Mouse (Mus musculus) lung, embryonic 14.5 days (tissue): ENCODE measurements around the gene St3gal3. TPM values are rescaled to one million over a fixed set of nuclear protein-coding genes. Genes with fewer than 3 reads are reported as not detected.

ENCODE experiments used
- ATAC-seq: fragments of 200-750 bp; cut with Nextera tagmentation; 2 replicates; pipeline ENCODE4 v1.8.0; 2017; ENCODE audit warnings: mild to moderate bottlenecking, moderate TSS enrichment, moderate library complexity; ENCODE audit not compliant: insufficient read depth
- DNase-seq: peaks from one replicate; pipeline ENCODE4 v3.0.0-alpha.2; 2015
- H3K27ac ChIP-seq: fragments of 300-500 bp; sonication (generic); 2 replicates; pipeline ENCODE4 v1.5.1; 2014; ENCODE audit warnings: low read depth, mild to moderate bottlenecking, moderate library complexity
- H3K27me3 ChIP-seq: fragments of 300-500 bp; sonication (generic); 2 replicates; pipeline ENCODE4 v1.6.1; 2014; ENCODE audit warnings: low read length, control low read depth; ENCODE audit not compliant: insufficient read depth
- H3K36me3 ChIP-seq: fragments of 300-500 bp; sonication (generic); 2 replicates; pipeline ENCODE4 v1.6.1; 2014; ENCODE audit warnings: control low read depth; ENCODE audit not compliant: insufficient read depth
- H3K4me1 ChIP-seq: fragments of 300-500 bp; sonication (generic); 2 replicates; pipeline ENCODE4 v1.6.1; 2014; ENCODE audit warnings: antibody characterized with exemption, control low read depth; ENCODE audit not compliant: insufficient read depth
- H3K4me2 ChIP-seq: fragments of 300-500 bp; sonication (generic); 2 replicates; pipeline ENCODE4 v1.6.1; 2014; ENCODE audit warnings: mild to moderate bottlenecking
- H3K4me3 ChIP-seq: fragments of 300-500 bp; sonication (generic); 2 replicates; pipeline ENCODE4 v1.5.1; 2014; ENCODE audit warnings: low read depth, low read length
- H3K9ac ChIP-seq: fragments of 300-500 bp; sonication (generic); 2 replicates; pipeline ENCODE4 v1.6.1; 2014
- H3K9me3 ChIP-seq: fragments of 300-500 bp; sonication (generic); 2 replicates; pipeline ENCODE4 v1.6.1; 2016; ENCODE audit warnings: low read depth, low read length, control low read depth
- CTCF ChIP-seq: IDR thresholded peaks from 2 replicates; pipeline ENCODE4 v1.5.1; 2016; ENCODE audit warnings: antibody characterized with exemption, low read depth
- WGBS: fragments of 180-500 bp; shearing (Covaris S2); extraction: QIAGEN DNeasy Blood & Tissue Kit; methylation state at CpG from one replicate; pipeline ENCODE4 v1.1.7; 2014; 5-methylcytosine and 5-hydroxymethylcytosine counted together
- polyA plus RNA-seq: library from polyadenylated mRNA; unstranded; fragments of >200 nt; fragmentation: Nextera tagmentation; extraction: Ambion mirVana; gene quantifications from 2 replicates; pipeline ENCODE4 v1.2.1, GENCODE M21; 2014

Gene St3gal3
- polyA plus RNA-seq, 1 experiment from 2014 or later, result 6.3 TPM

DNA sequence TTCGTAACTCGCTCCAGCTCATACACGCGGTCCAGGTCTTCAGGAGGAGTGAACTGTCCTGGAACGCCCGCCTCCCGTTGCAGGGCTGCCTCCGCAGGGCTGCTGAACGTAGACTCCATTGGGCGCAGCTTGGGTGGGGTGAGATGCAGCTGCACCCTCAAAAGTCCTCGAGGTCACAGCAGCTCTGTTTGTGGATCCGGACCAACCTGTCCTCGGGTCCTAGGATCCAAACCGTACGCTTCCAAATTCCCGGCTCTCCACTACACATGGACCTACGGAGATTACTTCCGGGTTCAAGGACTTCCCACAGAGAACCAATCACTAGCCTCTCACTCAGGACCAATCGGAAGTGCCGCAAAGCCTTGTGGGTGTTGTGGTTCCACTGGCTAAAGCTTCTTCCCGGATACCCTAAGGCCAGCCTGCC lies 243.0 kb downstream of the St3gal3 start, which contains the start of gene Dph2:
TSS of gene Dph2 (minus strand) at position 295 of the 424 bp plus-strand sequence.
- peak within 1 kb of the TSS; percentile 52 for H3K9ac ChIP-seq
- H3K27me3 ChIP-seq, result no peaks in the 10 kb centered on the region
- peak within 1 kb of the TSS; percentile 78 for H3K4me2 ChIP-seq
- no peaks in the 10 kb centered on the region for H3K4me1 ChIP-seq
- under 1% methylated on average over 21 of the region's 21 CpGs for WGBS
- no peaks in the 10 kb centered on the region for H3K9me3 ChIP-seq
- no peak within 1 kb of the TSS for H3K27ac ChIP-seq
- DNase-seq, result peak; percentile 94
- peaks cover 34% of the 10 kb centered on the region for H3K36me3 ChIP-seq
- peak; percentile 87 for ATAC-seq
- peak within 1 kb of the TSS; percentile 78 for H3K4me3 ChIP-seq
- TF ChIP-seq CTCF, result no peak

DNA sequence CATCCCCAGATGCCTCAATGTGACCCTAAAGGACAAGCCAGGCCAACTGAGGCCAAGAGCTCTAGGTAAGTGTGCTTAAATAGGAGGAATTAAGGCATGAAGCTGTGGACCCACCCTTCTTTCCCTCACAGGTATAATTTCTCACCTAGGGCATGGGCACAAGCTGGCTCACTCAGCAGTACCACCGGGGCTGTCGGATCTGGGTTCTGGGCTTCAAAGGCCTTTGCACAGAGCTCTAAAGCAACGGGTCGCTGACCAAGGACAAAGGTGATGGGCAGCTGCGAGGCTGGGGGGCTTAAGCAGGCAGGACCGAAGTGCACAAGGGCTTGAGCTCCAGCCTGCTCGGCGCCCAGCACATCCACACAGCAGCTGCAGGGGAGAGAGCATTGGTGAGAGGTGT lies 244.0 kb downstream of the St3gal3 start:
- Histone ChIP-seq H3K9ac (no peak overlapping the region), H3K36me3 (peaks cover 24% of the 10 kb centered on the region), H3K4me3 (peak overlapping the region; percentile 78; the same call in 1 of the 2 replicates), H3K27ac (no peak overlapping the region), H3K4me1 (peaks cover 5% of the 10 kb centered on the region), H3K27me3 (no peaks in the 10 kb centered on the region), H3K4me2 (peak overlapping the region; percentile 78; the same call in 1 of the 2 replicates), H3K9me3 (no peaks in the 10 kb centered on the region)
- WGBS, result 88% methylated on average over 8 of the region's 8 CpGs
- ATAC-seq (no peak), DNase-seq (no peak)
- TF ChIP-seq CTCF, result no peak

DNA sequence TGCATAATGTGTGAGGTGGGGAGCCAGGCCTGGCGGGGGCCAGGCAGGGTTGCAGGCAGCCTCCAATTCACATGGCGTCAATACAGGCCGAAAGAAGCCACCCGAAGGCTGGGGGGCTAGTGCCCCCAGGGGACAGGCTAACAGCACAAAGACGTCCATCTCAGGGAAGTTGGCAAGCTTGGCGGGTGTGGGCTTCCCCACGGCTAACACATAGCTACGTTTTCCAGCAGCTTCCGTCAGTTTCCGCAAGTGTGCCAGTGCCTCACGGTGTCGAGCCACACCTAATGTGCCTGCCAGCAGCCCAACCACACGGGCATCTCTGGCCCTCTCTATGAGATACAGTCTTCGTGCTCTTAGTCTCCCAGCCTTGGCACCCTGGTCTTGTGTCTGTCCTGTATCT lies 244.7 kb downstream of the St3gal3 start:
- H3K9ac ChIP-seq, result no peak overlapping the region
- no peaks in the 10 kb centered on the region for H3K9me3 ChIP-seq
- no peak overlapping the region for H3K4me2 ChIP-seq
- no peak for TF ChIP-seq CTCF
- H3K36me3 ChIP-seq, result peaks cover 26% of the 10 kb centered on the region
- DNase-seq (no peak), ATAC-seq (no peak)
- no peak overlapping the region for H3K4me3 ChIP-seq
- peaks cover 5% of the 10 kb centered on the region for H3K4me1 ChIP-seq
- no peaks in the 10 kb centered on the region for H3K27me3 ChIP-seq
- H3K27ac ChIP-seq, result no peak overlapping the region
- WGBS, result 86% methylated on average over 14 of the region's 14 CpGs

DNA sequence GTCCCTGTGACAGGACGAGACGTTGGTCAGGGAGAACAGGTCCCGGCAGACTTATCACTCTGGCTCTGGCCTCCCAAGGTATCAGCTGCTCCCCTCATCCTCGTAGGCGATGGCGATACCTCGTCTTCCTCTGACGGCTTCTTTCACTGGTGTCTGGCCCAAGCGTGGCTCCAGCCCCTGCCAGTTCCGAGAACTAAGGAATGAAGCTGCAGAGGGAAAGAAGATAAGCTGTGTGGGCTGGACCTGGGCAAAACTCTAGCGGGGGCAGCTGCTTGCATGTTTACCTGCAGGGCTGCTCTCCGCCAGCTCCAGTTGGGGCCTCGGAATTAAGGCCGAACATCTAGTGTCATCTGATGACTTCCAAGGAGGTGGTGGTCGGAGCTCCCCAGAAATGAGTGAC lies 245.2 kb downstream of the St3gal3 start:
- H3K4me2 ChIP-seq, result no peak overlapping the region
- H3K36me3 ChIP-seq, result peaks cover 27% of the 10 kb centered on the region
- no peaks in the 10 kb centered on the region for H3K9me3 ChIP-seq
- H3K27ac ChIP-seq, result no peak overlapping the region
- DNase-seq (no peak), ATAC-seq (no peak)
- peaks cover 5% of the 10 kb centered on the region for H3K4me1 ChIP-seq
- no peak overlapping the region for H3K4me3 ChIP-seq
- no peak overlapping the region for H3K9ac ChIP-seq
- H3K27me3 ChIP-seq, result no peaks in the 10 kb centered on the region
- 88% methylated on average over 15 of the region's 15 CpGs for WGBS
- TF ChIP-seq CTCF, result no peak

DNA sequence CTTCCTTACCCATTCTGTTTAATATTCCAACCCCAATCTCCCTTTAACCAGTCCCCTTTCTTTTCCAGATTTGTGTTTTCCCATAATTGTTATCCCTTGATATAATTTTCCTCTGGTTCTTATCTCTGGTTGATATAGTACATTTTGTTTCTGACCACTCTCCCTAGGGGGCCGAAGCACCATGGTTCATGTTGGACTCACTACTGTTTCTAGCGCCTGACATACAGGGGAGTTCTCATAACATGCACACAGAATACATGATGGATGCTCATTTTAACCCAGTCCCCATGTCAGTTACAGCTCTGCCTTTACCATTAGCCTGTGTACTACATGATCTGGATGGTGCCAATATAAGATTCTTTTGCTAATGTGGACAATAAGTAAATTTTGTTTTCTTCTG lies 246.8 kb downstream of the St3gal3 start:
- H3K9me3 ChIP-seq, result no peaks in the 10 kb centered on the region
- peak overlapping the region; percentile 95; the same call in 1 of the 2 replicates for H3K4me3 ChIP-seq
- ATAC-seq, result no peak
- no peaks in the 10 kb centered on the region for H3K27me3 ChIP-seq
- H3K9ac ChIP-seq, result no peak overlapping the region
- TF ChIP-seq CTCF, result no peak
- peaks cover 26% of the 10 kb centered on the region for H3K36me3 ChIP-seq
- peaks cover 8% of the 10 kb centered on the region for H3K4me1 ChIP-seq
- H3K4me2 ChIP-seq, result no peak overlapping the region
- WGBS, result 72% methylated on average over 2 of the region's 2 CpGs
- no peak for DNase-seq
- no peak overlapping the region for H3K27ac ChIP-seq

DNA sequence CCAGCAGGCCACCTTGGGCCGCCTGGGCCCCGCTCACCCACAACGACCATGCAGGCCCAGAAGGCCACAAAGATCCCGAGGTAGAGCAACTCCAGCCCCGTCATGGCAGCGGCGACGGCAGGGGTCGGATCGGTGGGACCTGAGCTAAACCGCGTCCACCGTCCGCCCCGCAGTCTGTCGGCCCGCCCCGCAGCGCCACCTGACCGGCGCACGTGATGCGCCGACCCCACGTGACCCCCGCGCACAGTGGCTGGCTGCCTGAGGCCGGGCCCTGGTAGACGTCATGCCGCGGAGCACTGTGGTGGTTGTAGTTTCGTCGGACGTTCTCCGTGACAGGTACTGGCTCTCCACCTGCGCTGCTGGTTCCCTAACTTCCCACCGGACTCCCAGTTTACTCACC lies 247.6 kb downstream of the St3gal3 start, which contains the start of gene Atp6v0b:
TSS of gene Atp6v0b (minus strand) at position 201 of the 400 bp plus-strand sequence.
- peak; percentile 95 for DNase-seq
- Histone ChIP-seq H3K36me3 (peaks cover 26% of the 10 kb centered on the region), H3K4me1 (peaks cover 8% of the 10 kb centered on the region), H3K4me2 (peak within 1 kb of the TSS; percentile 97), H3K9me3 (no peaks in the 10 kb centered on the region), H3K9ac (peak within 1 kb of the TSS; percentile 77), H3K4me3 (peak within 1 kb of the TSS; percentile 95), H3K27me3 (no peaks in the 10 kb centered on the region), H3K27ac (0 out of 2 replicates have a peak within 1 kb of the TSS, but pooled peaks have one; percentile 30)
- no peak for TF ChIP-seq CTCF
- WGBS, result under 1% methylated on average over 37 of the region's 37 CpGs
- ATAC-seq, result peak; percentile 85

DNA sequence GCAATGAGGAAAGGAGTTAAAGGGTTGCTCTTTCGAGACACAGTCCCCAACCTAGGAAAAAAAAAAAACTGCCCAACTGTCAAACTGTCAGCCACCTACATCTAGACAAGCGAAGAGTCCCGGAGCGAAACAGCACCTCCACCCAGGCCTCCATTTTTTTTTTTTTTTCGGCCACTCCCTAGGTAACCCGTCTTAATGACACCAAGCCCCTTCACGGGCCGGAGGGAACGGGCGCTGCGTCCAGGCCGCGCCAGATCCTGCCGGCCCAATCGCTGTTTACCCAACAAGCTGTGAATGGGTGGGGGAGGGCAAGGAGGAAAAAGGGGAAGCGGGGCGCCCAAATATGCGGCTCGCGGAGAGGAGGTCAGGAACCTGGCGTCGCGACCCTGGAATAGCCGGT lies 248.1 kb downstream of the St3gal3 start:
- TF ChIP-seq CTCF, result no peak
- Histone ChIP-seq H3K4me1 (peaks cover 8% of the 10 kb centered on the region), H3K27ac (0 out of 2 replicates have a peak overlapping the region, but pooled peaks have one; percentile 30), H3K36me3 (peaks cover 26% of the 10 kb centered on the region), H3K9ac (peak overlapping the region; percentile 77), H3K27me3 (no peaks in the 10 kb centered on the region), H3K9me3 (no peaks in the 10 kb centered on the region), H3K4me2 (peak overlapping the region; percentile 97), H3K4me3 (peak overlapping the region; percentile 95)
- ATAC-seq (no peak), DNase-seq (no peak)
- 2% methylated on average over 24 of the region's 24 CpGs for WGBS

DNA sequence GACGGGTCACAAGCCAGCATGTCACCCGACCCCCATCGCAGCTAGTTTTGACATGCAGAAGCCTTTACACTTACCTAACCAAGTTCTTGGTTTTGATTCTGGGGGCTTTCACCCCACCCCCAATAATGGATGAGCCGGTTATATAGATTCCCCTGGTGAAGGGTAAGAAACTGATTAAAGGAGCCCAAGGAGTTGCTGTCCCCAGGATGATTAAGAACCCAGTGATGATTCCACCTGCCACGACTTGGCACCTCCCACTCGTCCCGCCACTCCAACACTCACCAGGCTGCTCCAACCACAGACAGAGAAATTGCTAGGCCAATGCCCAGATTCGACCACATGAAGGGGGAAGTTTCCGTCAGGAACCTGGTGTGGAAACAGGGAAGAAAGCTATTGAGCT lies 248.7 kb downstream of the St3gal3 start:
- Histone ChIP-seq H3K36me3 (peaks cover 28% of the 10 kb centered on the region), H3K27ac (no peak overlapping the region), H3K27me3 (no peaks in the 10 kb centered on the region), H3K4me2 (peak overlapping the region; percentile 97), H3K4me3 (peak overlapping the region; percentile 95), H3K9ac (no peak overlapping the region; the same call in 1 of the 2 replicates), H3K9me3 (no peaks in the 10 kb centered on the region), H3K4me1 (peaks cover 8% of the 10 kb centered on the region)
- 78% methylated on average over 9 of the region's 9 CpGs for WGBS
- DNase-seq (no peak), ATAC-seq (no peak)
- no peak for TF ChIP-seq CTCF
